Mouse (Mus musculus) stomach, embryonic 15.5 days (tissue): ENCODE results near the gene Stx16. TPM values are rescaled to one million over a fixed set of nuclear protein-coding genes. Genes with fewer than 3 reads are reported as not detected.

Source experiments
- ATAC-seq: fragments of 200-750 bp; cut with Nextera tagmentation; 2 replicates; pipeline ENCODE4 v1.8.0; 2017; ENCODE audit warnings: low read depth, moderate number of reproducible peaks, moderate TSS enrichment; ENCODE audit not compliant: insufficient read depth, low FRiP score
- H3K27ac ChIP-seq: fragments of 300-500 bp; sonication (generic); 2 replicates; pipeline ENCODE4 v1.5.1; 2015; ENCODE audit warnings: mild to moderate bottlenecking, inconsistent platforms
- H3K27me3 ChIP-seq: fragments of 300-500 bp; sonication (generic); replicated peaks from 2 replicates; pipeline ENCODE4 v1.6.1; 2015; ENCODE audit warnings: inconsistent platforms
- H3K36me3 ChIP-seq: fragments of 300-500 bp; sonication (generic); 2 replicates; pipeline ENCODE4 v1.6.1; 2015; ENCODE audit warnings: inconsistent platforms
- H3K4me1 ChIP-seq: fragments of 300-500 bp; sonication (generic); 2 replicates; pipeline ENCODE4 v1.6.1; 2015; ENCODE audit warnings: inconsistent platforms
- H3K4me2 ChIP-seq: fragments of 300-500 bp; sonication (generic); 2 replicates; pipeline ENCODE4 v1.6.1; 2015; ENCODE audit warnings: mild to moderate bottlenecking, inconsistent platforms
- H3K4me3 ChIP-seq: fragments of 300-500 bp; sonication (generic); replicated peaks from 2 replicates; pipeline ENCODE4 v1.5.1; 2015; ENCODE audit warnings: inconsistent platforms
- H3K9ac ChIP-seq: fragments of 300-500 bp; sonication (generic); 2 replicates; pipeline ENCODE4 v1.6.1; 2015; ENCODE audit warnings: inconsistent platforms
- H3K9me3 ChIP-seq: fragments of 300-500 bp; sonication (generic); 2 replicates; pipeline ENCODE4 v1.6.1; 2016; ENCODE audit warnings: inconsistent platforms
- WGBS: fragments of 180-500 bp; shearing (Covaris S2); methylation state at CpG from one replicate; pipeline ENCODE4 v1.1.7; 2015; 5-methylcytosine and 5-hydroxymethylcytosine counted together
- polyA plus RNA-seq: library from polyadenylated mRNA; unstranded; fragments of >200 nt; fragmentation: Nextera tagmentation; extraction: Ambion mirVana; gene quantifications from 2 replicates; pipeline ENCODE4 v1.2.1, GENCODE M21; 2015

Gene Stx16
- polyA plus RNA-seq, 1 experiment from 2014 or later = 12.0 TPM

DNA sequence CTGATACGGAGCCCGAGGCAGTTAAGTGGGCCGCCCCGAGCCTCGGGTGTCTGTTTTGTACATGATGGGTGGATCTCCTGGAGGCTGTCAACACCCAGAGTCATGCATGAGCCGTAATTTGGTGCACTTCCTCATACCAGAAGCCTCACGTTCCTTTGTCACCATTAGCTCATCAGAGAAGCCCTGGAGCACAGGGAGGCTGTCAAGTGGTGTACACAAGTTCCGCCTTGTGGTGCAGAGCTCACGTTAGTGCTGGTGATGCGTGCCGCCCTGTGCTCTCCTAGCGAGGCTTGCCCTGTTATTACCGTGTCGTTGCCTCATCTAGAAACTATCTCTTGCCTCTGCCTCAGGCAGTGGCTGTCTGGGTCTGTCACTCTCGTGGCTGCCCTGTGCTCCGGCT lies 40.8 kb downstream of the Stx16 start:
- no peak overlapping the region for H3K4me3 ChIP-seq
- ATAC-seq = no peak; the same call in 1 of the 2 replicates
- H3K4me2 ChIP-seq = no peak overlapping the region
- H3K9ac ChIP-seq = no peak overlapping the region
- H3K27ac ChIP-seq = no peak overlapping the region
- H3K4me1 ChIP-seq = no peaks in the 10 kb centered on the region
- no peaks in the 10 kb centered on the region for H3K9me3 ChIP-seq
- H3K36me3 ChIP-seq = peaks cover 60% of the 10 kb centered on the region
- H3K27me3 ChIP-seq = no peaks in the 10 kb centered on the region
- 74% methylated on average over 16 of the region's 16 CpGs for WGBS

DNA sequence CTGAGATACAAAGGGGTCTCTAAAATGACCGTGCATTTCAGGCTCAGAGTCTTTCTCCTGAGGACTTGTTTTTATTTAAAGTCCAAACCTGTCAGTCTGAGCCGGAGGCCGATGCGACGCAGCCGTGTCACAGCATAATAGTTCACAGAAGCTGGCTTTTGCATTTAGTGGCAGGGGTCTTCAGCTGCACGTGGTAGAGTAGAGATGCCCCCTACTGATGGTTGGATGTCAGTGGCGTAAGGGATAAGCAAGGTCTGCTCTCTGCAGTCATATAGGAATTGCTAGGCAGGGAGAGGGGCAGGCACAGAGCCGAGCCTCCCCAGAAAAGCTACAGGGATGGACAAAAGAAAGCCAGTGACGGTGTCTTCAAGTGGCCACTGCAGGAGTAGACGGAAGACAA lies 42.0 kb downstream of the Stx16 start:
- no peak overlapping the region for H3K27ac ChIP-seq
- 55% methylated on average over 11 of the region's 11 CpGs for WGBS
- H3K9me3 ChIP-seq = no peaks in the 10 kb centered on the region
- H3K27me3 ChIP-seq = no peaks in the 10 kb centered on the region
- no peak overlapping the region for H3K4me2 ChIP-seq
- no peak overlapping the region for H3K9ac ChIP-seq
- peaks cover 70% of the 10 kb centered on the region for H3K36me3 ChIP-seq
- H3K4me3 ChIP-seq = no peak overlapping the region
- no peaks in the 10 kb centered on the region for H3K4me1 ChIP-seq
- no peak for ATAC-seq

DNA sequence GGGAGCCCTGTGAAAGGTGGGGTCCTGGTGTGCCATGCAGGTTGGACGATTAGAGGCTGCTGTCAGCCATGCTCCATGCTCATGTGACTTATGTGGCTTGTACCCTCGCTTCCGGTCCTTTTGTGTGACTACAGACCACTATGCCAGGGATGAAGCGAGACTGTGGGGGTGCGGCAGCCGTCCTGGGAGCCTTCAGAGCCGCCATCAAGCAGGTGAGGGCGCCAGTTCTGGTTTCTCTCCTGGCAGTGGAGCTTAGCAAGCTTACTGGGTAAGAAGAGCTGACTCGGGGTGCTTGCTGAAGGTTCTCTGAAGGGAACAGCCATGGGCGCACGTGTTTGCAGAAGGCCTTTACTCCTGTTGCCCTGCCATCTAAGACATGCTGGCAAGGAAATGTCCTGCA lies 43.2 kb downstream of the Stx16 start:
- Histone ChIP-seq H3K27ac (no peak overlapping the region), H3K4me1 (no peaks in the 10 kb centered on the region), H3K27me3 (no peaks in the 10 kb centered on the region), H3K9me3 (no peaks in the 10 kb centered on the region), H3K36me3 (peaks cover 73% of the 10 kb centered on the region), H3K4me2 (no peak overlapping the region), H3K9ac (no peak overlapping the region), H3K4me3 (no peak overlapping the region)
- WGBS = 93% methylated on average over 11 of the region's 11 CpGs
- no peak for ATAC-seq

GRCm38 (mm10) chr2:174120631-174121030 lies 44.5 kb downstream of the Stx16 start:
- no peak overlapping the region for H3K9ac ChIP-seq
- peaks cover 77% of the 10 kb centered on the region for H3K36me3 ChIP-seq
- no peaks in the 10 kb centered on the region for H3K4me1 ChIP-seq
- no peaks in the 10 kb centered on the region for H3K27me3 ChIP-seq
- no peak overlapping the region for H3K4me2 ChIP-seq
- no peak for ATAC-seq
- no peak overlapping the region for H3K4me3 ChIP-seq
- no peaks in the 10 kb centered on the region for H3K9me3 ChIP-seq
- no peak overlapping the region for H3K27ac ChIP-seq
- WGBS = 95% methylated on average over 19 of the region's 19 CpGs

DNA sequence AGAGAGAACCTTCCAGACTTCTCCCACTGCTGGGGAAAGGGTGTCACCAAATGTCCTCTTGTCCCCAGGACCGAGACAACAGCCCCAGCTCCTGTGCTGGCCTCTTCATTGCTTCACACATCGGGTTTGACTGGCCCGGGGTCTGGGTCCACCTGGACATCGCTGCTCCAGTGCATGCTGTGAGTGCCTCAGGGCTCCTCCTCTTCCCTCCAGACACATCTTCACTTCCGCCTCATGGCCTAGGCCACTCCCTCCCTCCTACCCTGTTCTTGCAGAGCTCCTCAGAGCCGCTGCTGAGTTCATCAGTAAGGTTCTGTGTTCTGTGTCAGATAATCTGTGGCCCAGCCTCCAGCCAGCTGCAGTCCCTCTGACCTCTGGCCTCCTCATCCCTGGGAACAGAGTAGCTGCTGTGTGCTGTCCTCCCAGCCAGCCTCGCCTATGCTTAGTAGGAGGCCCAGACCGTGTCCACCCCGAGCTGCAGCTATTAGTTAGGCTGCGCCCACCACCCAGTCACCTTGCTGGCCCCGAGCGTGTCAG lies 45.4 kb downstream of the Stx16 start:
- H3K4me1 ChIP-seq = 0 out of 2 replicates have a peak, but pooled peaks cover under 1% of the 10 kb centered on the region
- H3K9me3 ChIP-seq = no peaks in the 10 kb centered on the region
- H3K4me3 ChIP-seq = no peak overlapping the region
- H3K36me3 ChIP-seq = peaks cover 72% of the 10 kb centered on the region
- no peak overlapping the region for H3K9ac ChIP-seq
- no peak for ATAC-seq
- no peaks in the 10 kb centered on the region for H3K27me3 ChIP-seq
- H3K27ac ChIP-seq = no peak overlapping the region
- 70% methylated on average over 12 of the region's 12 CpGs for WGBS
- H3K4me2 ChIP-seq = no peak overlapping the region

- Histone ChIP-seq H3K9me3 (no peaks in the 10 kb centered on the region), H3K4me3 (no peak overlapping the region), H3K27me3 (no peaks in the 10 kb centered on the region), H3K4me1 (peaks cover 9% of the 10 kb centered on the region), H3K9ac (no peak overlapping the region), H3K27ac (no peak overlapping the region), H3K4me2 (no peak overlapping the region), H3K36me3 (peaks cover 63% of the 10 kb centered on the region)
- no peak for ATAC-seq
- 90% methylated on average over 2 of the region's 2 CpGs for WGBS
Observed at GRCm38 (mm10) chr2:174122331-174122730, 46.2 kb downstream of the Stx16 start.

DNA sequence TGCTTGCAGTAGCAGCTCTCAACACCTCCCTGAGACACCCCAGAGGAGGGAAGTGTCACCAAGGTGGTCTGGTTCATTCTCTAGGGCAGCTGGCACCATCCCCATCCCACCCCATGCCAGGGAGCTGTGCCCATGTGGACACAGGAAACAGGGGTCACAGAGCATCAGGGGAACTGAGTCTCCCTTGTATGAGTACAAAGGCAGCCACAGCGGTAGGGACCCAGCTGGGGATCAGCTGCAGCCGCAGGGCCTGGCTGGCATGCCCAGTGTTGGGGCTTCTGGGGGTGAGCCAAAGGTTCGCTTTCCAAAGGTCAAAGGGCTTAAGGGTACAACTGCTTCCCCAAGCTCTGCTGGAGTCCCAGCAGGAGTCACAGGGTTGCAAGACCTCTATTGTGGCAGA lies 47.6 kb downstream of the Stx16 start:
- H3K9ac ChIP-seq = no peak overlapping the region
- 96% methylated on average over 3 of the region's 3 CpGs for WGBS
- peaks cover 11% of the 10 kb centered on the region for H3K4me1 ChIP-seq
- ATAC-seq = no peak
- H3K36me3 ChIP-seq = peaks cover 57% of the 10 kb centered on the region
- H3K4me2 ChIP-seq = no peak overlapping the region
- no peak overlapping the region for H3K27ac ChIP-seq
- H3K4me3 ChIP-seq = no peak overlapping the region
- H3K9me3 ChIP-seq = no peaks in the 10 kb centered on the region
- no peaks in the 10 kb centered on the region for H3K27me3 ChIP-seq

GRCm38 (mm10) chr2:174126522-174127375 lies 50.6 kb downstream of the Stx16 start:
- no peaks in the 10 kb centered on the region for H3K9me3 ChIP-seq
- peak overlapping the region; percentile 27; the same call in 1 of the 2 replicates for H3K4me2 ChIP-seq
- H3K4me3 ChIP-seq = no peak overlapping the region
- peak; percentile 48; the same call in 1 of the 2 replicates for ATAC-seq
- H3K27ac ChIP-seq = no peak overlapping the region
- peaks cover 11% of the 10 kb centered on the region for H3K4me1 ChIP-seq
- WGBS = 11% methylated on average over 21 of the region's 21 CpGs
- H3K27me3 ChIP-seq = no peaks in the 10 kb centered on the region
- H3K36me3 ChIP-seq = peaks cover 29% of the 10 kb centered on the region
- no peak overlapping the region for H3K9ac ChIP-seq

DNA sequence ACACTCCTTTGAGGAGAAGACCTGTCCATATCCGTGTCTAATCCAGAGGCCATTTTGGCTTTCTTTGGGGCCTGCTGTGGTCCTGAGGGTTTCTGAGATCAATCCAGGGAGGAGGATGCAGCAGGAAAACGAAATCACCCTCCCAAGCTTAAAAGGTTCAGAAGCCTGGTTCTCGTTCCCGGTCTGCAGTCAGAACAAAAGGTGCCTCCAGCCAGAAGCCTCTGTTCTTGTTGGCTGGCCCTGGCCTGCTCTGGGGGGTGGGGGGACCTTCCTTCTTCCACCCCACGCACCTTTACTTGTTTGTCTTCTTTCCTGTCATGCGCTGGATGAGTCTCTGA lies 51.2 kb downstream of the Stx16 start:
- H3K9ac ChIP-seq = no peak overlapping the region
- ATAC-seq = no peak
- WGBS = 28% methylated on average over 6 of the region's 6 CpGs

GRCm38 (mm10) chr2:174128926-174129325 lies 52.8 kb downstream of the Stx16 start:
- Histone ChIP-seq H3K9ac (no peak overlapping the region), H3K36me3 (peaks cover 11% of the 10 kb centered on the region; the same call in 1 of the 2 replicates), H3K4me3 (no peak overlapping the region), H3K4me2 (no peak overlapping the region), H3K27ac (no peak overlapping the region), H3K9me3 (no peaks in the 10 kb centered on the region), H3K4me1 (peaks cover 11% of the 10 kb centered on the region), H3K27me3 (no peaks in the 10 kb centered on the region)
- no peak for ATAC-seq
- 88% methylated on average over 6 of the region's 6 CpGs for WGBS

More for the DNA sequence above, 51.2 kb downstream of the Stx16 start:
- peaks cover 11% of the 10 kb centered on the region for H3K4me1 ChIP-seq
- H3K4me3 ChIP-seq = no peak overlapping the region
- H3K9me3 ChIP-seq = no peaks in the 10 kb centered on the region
- no peaks in the 10 kb centered on the region for H3K27me3 ChIP-seq
- peaks cover 23% of the 10 kb centered on the region; the same call in 1 of the 2 replicates for H3K36me3 ChIP-seq
- no peak overlapping the region for H3K27ac ChIP-seq
- H3K4me2 ChIP-seq = peak overlapping the region; percentile 27; the same call in 1 of the 2 replicates

- peaks cover 11% of the 10 kb centered on the region for H3K4me1 ChIP-seq
- WGBS = 68% methylated on average over 8 of the region's 8 CpGs
- no peak for ATAC-seq
- no peaks in the 10 kb centered on the region for H3K9me3 ChIP-seq
- no peak overlapping the region for H3K4me3 ChIP-seq
- H3K36me3 ChIP-seq = no peaks in the 10 kb centered on the region
- H3K9ac ChIP-seq = no peak overlapping the region
- no peak overlapping the region for H3K27ac ChIP-seq
- H3K4me2 ChIP-seq = no peak overlapping the region
- H3K27me3 ChIP-seq = no peaks in the 10 kb centered on the region
Observed at GRCm38 (mm10) chr2:174130468-174131097, 54.5 kb downstream of the Stx16 start.

DNA sequence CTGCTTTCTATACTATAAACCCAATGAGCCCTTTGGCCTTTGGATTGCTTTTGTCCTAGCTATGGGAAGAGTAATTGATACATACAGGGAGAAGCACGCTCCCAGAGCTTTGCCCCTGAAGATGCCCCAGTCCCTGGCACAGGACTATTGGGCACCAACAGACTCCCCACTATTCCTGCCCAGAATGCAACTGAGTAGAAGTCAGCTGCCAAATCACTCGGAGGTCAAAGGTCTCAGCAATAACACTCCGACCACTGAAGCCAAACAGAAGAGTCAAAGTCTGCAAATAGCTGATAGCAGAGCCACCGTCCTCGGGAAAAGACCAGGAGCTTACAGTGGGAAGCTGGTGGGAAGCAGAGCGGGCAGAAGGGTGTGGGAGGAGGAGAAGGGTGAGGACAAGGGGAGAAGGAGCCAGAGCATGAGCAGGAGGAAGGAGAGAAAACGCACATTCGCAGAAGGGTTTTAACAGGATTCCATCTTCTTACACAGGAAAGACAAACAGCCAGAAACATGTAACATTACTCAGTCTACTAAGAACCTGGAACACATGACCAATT lies 56.4 kb downstream of the Stx16 start:
- H3K27me3 ChIP-seq = no peaks in the 10 kb centered on the region
- H3K4me3 ChIP-seq = no peak overlapping the region
- H3K27ac ChIP-seq = no peak overlapping the region
- H3K9me3 ChIP-seq = no peaks in the 10 kb centered on the region
- peaks cover under 1% of the 10 kb centered on the region; the same call in 1 of the 2 replicates for H3K4me1 ChIP-seq
- 69% methylated on average over 8 of the region's 8 CpGs for WGBS
- no peaks in the 10 kb centered on the region for H3K36me3 ChIP-seq
- H3K4me2 ChIP-seq = no peak overlapping the region
- ATAC-seq = no peak
- no peak overlapping the region for H3K9ac ChIP-seq
